Mouse (Mus musculus) liver, embryonic 11.5 days (tissue): ENCODE results near the gene Gm47841. TPM values are rescaled to one million over a fixed set of nuclear protein-coding genes. Genes with fewer than 3 reads are reported as not detected.

Experiments
- ATAC-seq: fragments of 200-750 bp; cut with Nextera tagmentation; replicated peaks from 2 replicates; pipeline ENCODE4 v1.8.0; 2017; ENCODE audit warnings: moderate number of reproducible peaks, mild to moderate bottlenecking, moderate TSS enrichment, moderate library complexity; ENCODE audit not compliant: low FRiP score
- DNase-seq: peaks from one replicate; pipeline ENCODE4 v3.0.0-alpha.2; 2017; ENCODE audit warnings: low spot score
- H3K27ac ChIP-seq: fragments of 300-500 bp; sonication (generic); 2 replicates; pipeline ENCODE4 v1.5.1; 2014; ENCODE audit warnings: mild to moderate bottlenecking, low read depth, low read length, control low read depth
- H3K27me3 ChIP-seq: fragments of 300-500 bp; sonication (generic); replicated peaks from 2 replicates; pipeline ENCODE4 v1.6.1; 2014; ENCODE audit warnings: low read length, mixed read lengths; ENCODE audit not compliant: control insufficient read depth, insufficient read depth
- H3K36me3 ChIP-seq: fragments of 300-500 bp; sonication (generic); 2 replicates; pipeline ENCODE4 v1.6.1; 2014; ENCODE audit warnings: mild to moderate bottlenecking, low read length, moderate library complexity, mixed read lengths; ENCODE audit not compliant: control insufficient read depth, insufficient read depth
- H3K4me1 ChIP-seq: fragments of 300-500 bp; sonication (generic); replicated peaks from 2 replicates; pipeline ENCODE4 v1.6.1; 2014; ENCODE audit warnings: low read length, mixed read lengths; ENCODE audit not compliant: control insufficient read depth, insufficient read depth
- H3K4me2 ChIP-seq: fragments of 300-500 bp; sonication (generic); 2 replicates; pipeline ENCODE4 v1.6.1; 2014; ENCODE audit warnings: mild to moderate bottlenecking, control low read depth, moderate library complexity
- H3K4me3 ChIP-seq: fragments of 300-500 bp; sonication (generic); 2 replicates; pipeline ENCODE4 v1.5.1; 2014; ENCODE audit warnings: low read depth, low read length, control low read depth
- H3K9ac ChIP-seq: fragments of 300-500 bp; sonication (generic); 2 replicates; pipeline ENCODE4 v1.6.1; 2014; ENCODE audit warnings: low read depth, low read length, control low read depth
- H3K9me3 ChIP-seq: fragments of 300-500 bp; sonication (generic); 2 replicates; pipeline ENCODE4 v1.6.1; 2016; ENCODE audit warnings: low read length, inconsistent platforms, mixed read lengths; ENCODE audit not compliant: control insufficient read depth
- whole genome bisulfite sequencing: fragments of 180-500 bp; shearing (Covaris S2); extraction: QIAGEN DNeasy Blood & Tissue Kit; methylation state at CpG from one replicate; pipeline ENCODE4 v1.1.7; 2014; 5-methylcytosine and 5-hydroxymethylcytosine counted together
- polyA plus RNA-seq: library from polyadenylated mRNA; unstranded; fragments of >200 nt; fragmentation: Nextera tagmentation; extraction: Ambion mirVana; gene quantifications from 2 replicates; pipeline ENCODE4 v1.2.1, GENCODE M21; 2014

Gm47841 gene
- polyA plus RNA-seq, 1 experiment from 2014 or later, result not detected

- Histone ChIP-seq H3K9ac (no peak overlapping the region), H3K4me2 (no peak overlapping the region), H3K27me3 (peaks cover 64% of the 10 kb centered on the region), H3K36me3 (no peaks in the 10 kb centered on the region), H3K4me1 (peaks cover 4% of the 10 kb centered on the region; the same call in 1 of the 2 replicates), H3K4me3 (no peak overlapping the region), H3K9me3 (no peaks in the 10 kb centered on the region), H3K27ac (no peak overlapping the region)
- ATAC-seq (no peak), DNase-seq (no peak)
- WGBS, result 74% methylated on average over 10 of the region's 10 CpGs
Observed at GRCm38 (mm10) chr15:101054541-101054940, 7.3 kb upstream of the Gm47841 start.

- Histone ChIP-seq H3K36me3 (no peaks in the 10 kb centered on the region), H3K27me3 (peaks cover 70% of the 10 kb centered on the region), H3K27ac (no peak overlapping the region), H3K4me1 (peaks cover 4% of the 10 kb centered on the region; the same call in 1 of the 2 replicates), H3K9me3 (no peaks in the 10 kb centered on the region), H3K4me3 (peak overlapping the region; percentile 35), H3K4me2 (peak overlapping the region; percentile 55), H3K9ac (no peak overlapping the region)
- WGBS, result 10% methylated on average over 61 of the region's 65 CpGs
- DNase-seq (no peak), ATAC-seq (no peak)
Observed at GRCm38 (mm10) chr15:101053832-101054459, 6.7 kb upstream of the Gm47841 start.

GRCm38 (mm10) chr15:101052560-101053501, 5.6 kb upstream of the Gm47841 start:
- H3K27me3 ChIP-seq, result peaks cover 79% of the 10 kb centered on the region
- no peaks in the 10 kb centered on the region for H3K9me3 ChIP-seq
- peak overlapping the region; percentile 55 for H3K4me2 ChIP-seq
- 16% methylated on average over 105 of the region's 120 CpGs for WGBS
- H3K9ac ChIP-seq, result no peak overlapping the region
- peaks cover 4% of the 10 kb centered on the region; the same call in 1 of the 2 replicates for H3K4me1 ChIP-seq
- H3K27ac ChIP-seq, result no peak overlapping the region
- peak overlapping the region; percentile 35 for H3K4me3 ChIP-seq
- no peaks in the 10 kb centered on the region for H3K36me3 ChIP-seq
- ATAC-seq (no peak), DNase-seq (no peak)

- Histone ChIP-seq H3K9me3 (no peaks in the 10 kb centered on the region), H3K36me3 (no peaks in the 10 kb centered on the region), H3K27me3 (peaks cover 87% of the 10 kb centered on the region), H3K4me3 (no peak overlapping the region), H3K4me1 (peaks cover 4% of the 10 kb centered on the region; the same call in 1 of the 2 replicates), H3K4me2 (no peak overlapping the region), H3K27ac (no peak overlapping the region), H3K9ac (no peak overlapping the region)
- no peak for ATAC-seq
- WGBS, result 62% methylated on average over 10 of the region's 10 CpGs
- no peak for DNase-seq
Observed at GRCm38 (mm10) chr15:101051869-101052268, 4.7 kb upstream of the Gm47841 start.

GRCm38 (mm10) chr15:101048338-101048896, 1.2 kb upstream of the Gm47841 start:
- DNase-seq, result no peak
- no peaks in the 10 kb centered on the region; the same call in 1 of the 2 replicates for H3K4me1 ChIP-seq
- no peak overlapping the region for H3K27ac ChIP-seq
- ATAC-seq, result no peak
- H3K4me3 ChIP-seq, result no peak overlapping the region
- H3K9me3 ChIP-seq, result no peaks in the 10 kb centered on the region
- no peak overlapping the region for H3K9ac ChIP-seq
- peaks cover 89% of the 10 kb centered on the region for H3K27me3 ChIP-seq
- no peak overlapping the region for H3K4me2 ChIP-seq
- 51% methylated on average over 5 of the region's 5 CpGs for WGBS
- no peaks in the 10 kb centered on the region for H3K36me3 ChIP-seq

GRCm38 (mm10) chr15:101046527-101047193, 537 bp downstream of the Gm47841 start:
- peak overlapping the region; percentile 46; the same call in 1 of the 2 replicates for H3K9ac ChIP-seq
- DNase-seq (no peak), ATAC-seq (no peak)
- H3K4me1 ChIP-seq, result no peaks in the 10 kb centered on the region; the same call in 1 of the 2 replicates
- no peaks in the 10 kb centered on the region for H3K36me3 ChIP-seq
- H3K27ac ChIP-seq, result no peak overlapping the region
- H3K4me3 ChIP-seq, result peak overlapping the region; percentile 46
- H3K9me3 ChIP-seq, result no peaks in the 10 kb centered on the region
- H3K27me3 ChIP-seq, result peaks cover 86% of the 10 kb centered on the region
- 2% methylated on average over 77 of the region's 77 CpGs for WGBS
- peak overlapping the region; percentile 80 for H3K4me2 ChIP-seq

- H3K4me1 ChIP-seq, result no peaks in the 10 kb centered on the region; the same call in 1 of the 2 replicates
- H3K9ac ChIP-seq, result no peak overlapping the region
- H3K4me3 ChIP-seq, result peak overlapping the region; percentile 46
- ATAC-seq (no peak), DNase-seq (no peak)
- H3K4me2 ChIP-seq, result peak overlapping the region; percentile 80
- no peaks in the 10 kb centered on the region for H3K9me3 ChIP-seq
- H3K27me3 ChIP-seq, result peaks cover 85% of the 10 kb centered on the region
- no peak overlapping the region for H3K27ac ChIP-seq
- 4% methylated on average over 41 of the region's 43 CpGs for WGBS
- H3K36me3 ChIP-seq, result no peaks in the 10 kb centered on the region
Observed at GRCm38 (mm10) chr15:101046039-101046526, 1.1 kb downstream of the Gm47841 start.

- Histone ChIP-seq H3K4me2 (no peak overlapping the region), H3K27me3 (peaks cover 94% of the 10 kb centered on the region), H3K4me3 (no peak overlapping the region), H3K9me3 (no peaks in the 10 kb centered on the region), H3K4me1 (no peaks in the 10 kb centered on the region; the same call in 1 of the 2 replicates), H3K36me3 (no peaks in the 10 kb centered on the region), H3K9ac (no peak overlapping the region), H3K27ac (no peak overlapping the region)
- WGBS, result 55% methylated on average over 6 of the region's 6 CpGs
- no peak for DNase-seq
- ATAC-seq, result no peak
Observed at GRCm38 (mm10) chr15:101044531-101044930, 2.7 kb downstream of the Gm47841 start.
